Mouse (Mus musculus) induced T-regulatory cell, adult 2 months (primary cell): ENCODE measurements around the gene Atp11a.

Experiments used
- DNase-seq: peaks from one replicate; pipeline ENCODE4 v3.0.0-alpha.2; 2012; ENCODE audit warnings: low read depth

The Atp11a gene

DNA sequence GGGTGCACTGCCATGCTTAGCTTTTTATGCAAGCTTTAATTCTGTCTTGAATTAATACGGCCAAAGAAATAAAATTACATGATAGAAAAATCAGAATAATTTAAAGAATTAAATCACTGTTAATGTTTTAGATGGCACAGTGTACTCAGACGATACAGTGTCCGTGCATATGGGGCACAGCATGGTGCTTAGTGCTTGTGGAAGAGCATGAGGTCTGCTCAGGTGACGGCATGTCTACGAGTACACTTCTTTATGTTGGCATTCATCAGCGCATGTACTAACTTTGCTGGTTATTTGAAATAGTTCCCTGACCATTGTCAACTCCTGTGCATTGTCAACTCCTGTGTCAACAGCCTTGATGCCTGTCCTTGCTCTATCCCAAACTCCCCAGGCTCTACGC is 12.5 kb downstream of the Atp11a start:
- DNase-seq, result no peak

DNA sequence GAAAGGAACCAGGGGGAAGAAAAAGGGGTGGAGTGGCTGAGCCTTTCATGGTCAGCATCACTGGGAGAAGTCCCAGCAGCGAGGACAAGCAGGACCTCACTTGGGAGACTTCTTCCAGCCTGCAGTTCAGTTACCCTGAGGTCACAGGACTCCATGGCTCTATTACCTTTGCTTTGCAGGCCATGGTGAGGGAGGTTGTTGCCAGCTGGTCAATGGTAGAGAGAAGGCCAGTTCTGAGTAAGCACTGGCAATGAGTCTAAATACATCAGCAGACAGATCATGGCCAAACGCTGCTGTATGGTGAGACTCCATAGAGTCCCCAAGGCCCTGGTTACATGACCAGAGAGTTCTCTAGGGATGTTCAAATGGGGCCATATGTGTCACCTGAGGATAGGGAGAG is 15.5 kb downstream of the Atp11a start:
- no peak for DNase-seq

DNA sequence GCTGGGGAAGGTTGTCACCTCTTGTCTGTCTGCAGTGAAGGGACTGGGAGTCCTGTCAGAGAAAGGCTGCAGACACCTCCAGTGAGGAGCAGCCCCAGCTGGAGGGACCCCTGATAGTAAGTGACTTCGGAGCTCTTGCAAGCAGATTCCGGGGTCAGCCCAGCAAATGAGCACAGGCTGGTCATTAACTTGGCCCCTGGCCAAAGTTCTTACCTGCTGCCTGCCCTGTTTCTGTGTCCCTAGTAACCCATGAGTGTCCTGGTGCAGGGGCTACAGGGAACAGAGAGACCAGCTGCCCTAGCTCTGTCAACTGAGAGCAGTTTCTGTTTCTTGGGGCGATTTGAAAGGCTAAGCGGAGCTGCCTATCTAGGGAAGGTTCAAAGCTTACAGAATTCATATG is 17.1 kb downstream of the Atp11a start:
- no peak for DNase-seq

DNA sequence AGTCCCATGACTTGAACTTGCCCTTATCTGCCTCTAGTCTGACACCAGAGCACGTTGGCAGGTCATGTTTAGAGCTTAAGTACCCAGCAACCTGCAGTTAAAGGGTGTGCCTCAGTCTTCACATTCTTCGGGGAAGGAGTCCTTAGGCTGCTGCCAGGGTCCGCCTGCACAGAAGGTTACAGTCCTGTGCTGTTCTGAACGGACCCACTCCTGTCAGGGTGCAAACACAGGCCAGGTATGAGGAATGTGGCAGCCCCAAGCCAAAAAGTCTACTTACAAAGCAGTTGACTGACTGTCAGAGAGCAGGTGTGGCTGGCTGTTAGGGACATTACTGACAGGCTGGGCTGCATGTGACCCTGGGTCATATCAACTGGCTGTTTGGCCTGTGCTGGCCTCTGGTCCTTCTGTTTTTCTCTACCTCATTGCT is 18.1 kb downstream of the Atp11a start:
- DNase-seq, result no peak

DNA sequence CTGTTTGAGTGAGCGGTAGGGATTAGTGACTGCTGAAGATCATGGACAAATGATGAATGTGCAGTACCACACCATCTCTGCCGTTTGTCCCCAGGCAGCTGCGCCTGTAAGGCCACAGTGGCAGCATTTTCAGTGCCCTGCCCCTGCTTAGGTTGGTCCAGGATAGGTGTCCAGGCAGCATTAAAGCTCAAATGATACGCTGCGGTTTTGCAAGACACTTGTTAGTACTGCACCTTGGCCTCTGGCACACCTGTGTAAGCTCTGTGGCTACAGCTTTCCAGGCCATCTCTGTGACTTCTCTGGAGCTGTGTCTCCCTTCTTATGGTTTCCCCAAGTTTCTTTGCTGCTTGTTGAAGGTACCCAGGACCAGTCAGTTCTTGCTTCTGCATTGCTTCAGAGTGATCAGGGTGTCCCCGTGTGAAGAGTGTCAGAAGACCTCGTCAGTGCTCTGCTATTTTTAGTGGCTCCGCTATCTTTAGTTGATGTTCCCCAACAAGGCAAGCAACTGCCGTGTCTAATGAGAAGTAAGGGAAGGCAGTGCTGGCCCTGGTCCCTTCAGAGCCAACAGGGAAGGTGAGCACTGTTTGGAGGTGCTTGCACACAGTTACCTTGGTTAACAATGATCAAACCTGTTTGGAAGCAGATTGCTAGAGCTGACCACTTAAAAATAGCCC is 18.6 kb downstream of the Atp11a start:
- no peak for DNase-seq

DNA sequence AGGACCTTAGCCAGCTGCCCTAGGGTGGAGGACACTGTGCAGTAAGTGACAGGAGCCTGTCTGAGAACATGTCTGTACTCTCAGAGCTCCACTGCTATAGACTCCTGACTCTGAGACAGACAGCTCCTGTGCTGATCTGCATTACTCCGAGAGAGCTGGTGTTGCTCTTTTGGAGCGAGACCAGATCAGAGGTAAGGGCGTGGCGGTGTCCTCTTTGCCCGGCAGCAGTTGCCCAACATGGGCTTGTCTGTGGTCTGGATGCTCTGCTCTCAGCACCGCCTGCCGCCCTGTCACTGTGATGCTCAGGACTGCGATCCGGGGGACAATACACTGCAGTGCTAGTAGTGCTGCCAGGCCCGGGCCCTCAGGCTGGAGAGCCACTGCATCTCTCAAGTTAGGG is 19.4 kb downstream of the Atp11a start:
- no peak for DNase-seq

DNA sequence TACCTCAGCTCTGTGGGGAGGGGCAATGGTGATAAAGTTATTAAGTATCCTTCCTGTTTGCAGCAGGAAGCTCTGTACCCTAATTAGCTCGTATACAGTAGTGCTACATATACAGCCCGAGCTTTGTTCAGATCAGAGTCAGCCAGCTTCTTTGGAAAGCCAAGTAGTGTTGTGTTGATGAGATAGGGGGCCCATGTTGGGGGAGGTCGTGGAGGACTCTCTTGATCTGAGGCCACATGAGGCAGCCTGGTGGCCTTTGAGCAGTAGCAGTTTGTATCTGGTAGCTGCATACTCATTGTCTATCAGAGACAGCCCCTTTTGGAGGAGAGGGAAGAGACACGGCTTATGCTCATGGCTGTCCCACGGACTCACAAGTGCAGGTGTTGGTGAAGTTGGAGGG is 20.4 kb downstream of the Atp11a start:
- no peak for DNase-seq

DNA sequence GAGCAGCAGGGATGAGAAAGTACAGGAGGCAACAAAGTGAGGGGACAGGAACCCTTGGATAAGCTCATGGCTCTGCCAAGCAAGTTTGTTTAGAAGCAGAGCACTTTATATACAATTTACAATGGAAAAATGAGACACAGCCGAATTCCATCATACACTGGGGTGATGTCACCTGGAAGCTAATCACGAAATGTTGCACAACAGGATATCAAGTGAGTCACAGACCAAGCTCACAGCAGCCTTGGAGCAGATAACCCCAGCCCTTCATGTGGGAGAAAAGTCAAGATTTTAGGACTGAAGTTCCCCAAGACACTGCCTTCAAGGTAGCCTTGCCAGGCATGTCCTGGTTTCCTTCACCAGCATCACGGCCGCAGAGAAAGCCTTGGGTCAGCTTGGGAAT is 22.7 kb downstream of the Atp11a start:
- DNase-seq, result no peak

DNA sequence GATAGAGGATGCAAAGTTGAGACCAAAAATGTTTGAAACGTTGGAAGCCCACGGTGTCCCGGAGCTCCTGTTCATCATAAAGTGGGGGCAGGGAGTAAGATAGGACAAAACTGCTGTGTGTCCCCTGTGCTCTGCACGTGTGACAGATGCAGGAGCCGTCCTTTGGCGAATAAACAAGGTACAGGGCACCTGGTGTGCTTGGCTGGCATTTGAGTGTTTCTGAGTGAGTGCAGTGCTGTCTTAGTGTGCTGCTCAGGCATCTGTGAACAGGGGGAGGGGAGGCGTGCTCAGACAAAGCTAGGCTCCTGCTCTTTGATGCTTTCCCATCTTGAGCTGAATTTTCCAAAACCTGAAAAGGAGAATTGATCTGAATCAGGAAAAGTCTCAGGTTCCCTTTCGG is 28.7 kb downstream of the Atp11a start:
- DNase-seq, result no peak

DNA sequence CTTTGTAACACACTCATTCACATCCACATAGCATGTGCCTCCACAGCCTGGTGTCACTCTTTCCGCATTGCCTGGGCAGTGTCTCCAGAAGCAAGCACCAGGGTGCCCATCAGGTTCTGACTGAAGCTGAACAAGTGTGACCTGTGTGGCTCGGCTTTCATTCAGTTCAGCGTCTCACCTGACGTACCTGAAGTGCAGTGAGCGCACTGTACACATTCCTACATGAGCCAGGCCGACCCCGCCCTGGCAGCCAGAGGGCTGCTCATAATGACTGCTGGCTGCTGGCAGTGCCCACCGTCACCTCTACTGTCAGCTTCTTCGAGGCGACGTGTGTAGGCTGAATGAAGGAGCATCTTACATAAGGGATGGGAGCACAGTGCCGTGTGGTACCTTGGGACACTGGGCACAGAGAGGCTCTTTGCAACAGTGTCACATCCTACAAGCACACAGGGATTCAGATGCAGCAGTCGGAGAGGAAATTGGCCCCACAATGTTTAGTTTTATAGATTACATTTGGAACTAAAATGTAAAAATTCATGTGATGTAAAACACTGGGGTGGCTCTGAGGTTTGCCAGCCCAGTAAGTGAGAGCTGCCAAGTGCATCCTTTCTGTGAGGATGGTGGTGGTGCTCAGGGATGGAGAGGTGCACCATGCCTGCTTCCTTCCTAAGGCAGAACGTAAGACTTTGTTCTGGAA is 29.6 kb downstream of the Atp11a start:
- no peak for DNase-seq

DNA sequence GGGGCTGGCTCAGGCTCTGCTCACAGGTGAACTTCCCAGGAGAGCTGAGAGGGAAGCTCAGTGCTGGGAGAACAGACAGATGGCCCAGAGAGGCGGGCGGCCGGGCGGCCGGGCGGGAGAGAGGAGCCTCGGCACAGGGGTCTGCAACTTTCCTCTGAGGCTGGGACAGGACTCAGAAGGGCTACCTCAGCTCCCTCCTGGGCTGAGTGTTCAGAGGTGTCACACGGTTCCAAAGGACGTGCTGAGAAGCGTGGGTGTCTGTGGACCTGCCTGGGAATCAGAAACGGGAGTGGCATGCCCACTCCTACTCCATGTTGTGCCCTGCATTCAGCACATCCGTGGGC is 30.1 kb downstream of the Atp11a start:
- no peak for DNase-seq

DNA sequence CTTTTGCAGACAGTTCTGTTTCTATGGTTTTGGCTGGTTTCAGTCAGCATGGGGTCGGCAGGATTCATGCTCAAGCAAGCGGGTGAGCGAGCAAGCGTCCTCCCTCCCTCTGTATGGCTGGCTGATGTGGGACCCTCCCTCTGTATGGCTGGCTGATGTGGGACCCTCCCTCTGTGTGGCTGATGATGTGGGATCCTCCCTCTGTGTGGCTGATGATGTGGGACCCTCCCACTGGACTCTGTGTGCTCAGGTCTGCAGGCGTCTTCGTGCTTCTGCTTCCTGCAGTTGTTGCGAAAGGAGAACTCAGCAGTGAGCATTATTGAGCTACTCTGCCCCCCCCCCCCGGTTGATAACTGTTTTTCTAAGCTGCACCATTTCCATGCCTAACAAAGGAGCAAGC is 30.6 kb downstream of the Atp11a start:
- no peak for DNase-seq

DNA sequence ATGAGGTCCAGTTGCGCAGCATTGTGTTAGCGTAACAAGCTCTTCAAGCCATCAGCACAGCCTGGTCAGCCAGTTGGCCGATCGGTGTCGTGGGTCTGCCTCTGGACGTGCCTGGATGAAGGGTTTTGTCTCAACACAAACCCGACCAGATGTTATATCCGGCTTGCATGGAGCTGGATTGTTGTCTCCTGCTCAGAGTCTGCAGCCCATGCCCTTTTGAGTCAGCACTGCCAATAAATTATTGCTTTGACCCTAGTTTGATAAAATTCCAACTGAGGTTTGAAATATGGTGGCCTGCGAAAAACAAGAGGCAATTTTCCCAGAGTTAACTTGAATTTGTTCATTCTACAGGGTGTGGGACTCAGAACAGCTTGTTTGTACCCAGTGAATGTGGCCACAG is 31.9 kb downstream of the Atp11a start:
- DNase-seq, result no peak

DNA sequence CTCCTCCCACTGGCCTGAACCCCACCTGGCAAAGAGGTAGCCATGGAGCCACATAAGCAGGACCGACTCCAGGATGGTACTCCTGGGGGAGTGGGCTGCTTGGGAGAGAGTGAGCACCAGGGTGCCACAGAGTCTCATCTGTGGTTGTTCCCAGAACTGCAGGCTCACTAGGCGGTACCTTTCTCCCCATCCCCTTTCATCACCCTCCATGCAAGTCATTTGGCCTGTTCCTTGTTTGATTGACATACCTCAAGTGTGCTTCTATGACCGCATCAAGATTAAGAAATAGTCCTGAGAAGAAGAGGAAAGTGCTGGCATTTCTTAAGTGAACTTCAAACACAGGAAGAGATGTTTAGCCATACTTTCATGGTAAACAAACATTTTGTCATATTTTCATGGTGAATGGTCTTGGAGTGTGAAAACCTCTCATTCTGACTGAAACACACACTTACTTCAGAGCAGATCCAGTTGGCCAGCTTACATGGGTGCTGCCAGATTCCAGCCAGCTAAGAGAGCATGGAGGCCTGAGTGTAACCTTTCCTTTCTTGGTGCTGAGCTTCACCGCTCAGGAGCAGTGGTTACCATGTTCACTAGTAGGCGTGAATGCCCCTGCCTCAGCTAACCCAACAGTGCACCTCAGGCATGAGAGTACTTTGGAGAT is 38.3 kb downstream of the Atp11a start:
- DNase-seq, result no peak

DNA sequence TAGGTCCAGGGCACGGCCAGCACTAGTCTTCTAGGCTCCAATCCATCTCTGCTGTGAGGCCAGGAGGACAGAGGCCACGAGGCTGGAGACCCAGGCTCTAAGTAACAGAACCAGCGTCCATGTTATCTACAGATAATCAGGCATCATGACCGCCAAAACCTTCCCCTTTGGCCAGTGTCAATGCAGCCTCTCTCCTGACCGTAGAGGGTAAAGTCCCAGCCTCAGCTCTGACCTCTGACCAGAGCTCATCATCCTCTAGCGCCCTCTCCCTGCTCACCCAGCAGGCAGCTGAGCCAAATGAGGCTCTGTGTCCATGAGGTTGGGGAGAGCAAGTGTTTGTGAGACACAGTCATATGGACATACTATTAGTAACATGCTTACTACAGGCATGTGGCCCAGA is 42.3 kb downstream of the Atp11a start:
- DNase-seq, result no peak

DNA sequence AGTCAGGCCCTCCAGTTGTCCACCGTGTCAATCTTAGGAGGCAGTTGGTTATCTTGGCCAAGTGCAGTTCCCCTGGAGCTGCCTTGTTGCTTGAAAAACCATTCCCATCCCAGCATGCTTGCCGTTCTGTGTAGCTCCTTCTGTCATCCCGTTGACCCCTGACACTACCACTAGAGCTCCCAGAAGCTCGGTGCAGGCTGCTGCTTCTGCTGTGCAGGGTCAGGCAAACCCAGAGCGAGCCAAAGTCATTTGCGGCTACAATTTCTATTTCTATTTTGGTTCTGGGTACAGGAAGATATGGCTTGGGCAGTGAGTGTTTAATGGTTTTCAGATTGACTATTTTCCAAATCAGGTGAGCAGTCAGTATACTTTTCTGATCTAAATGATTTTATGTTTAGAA is 43.0 kb downstream of the Atp11a start:
- DNase-seq, result no peak

DNA sequence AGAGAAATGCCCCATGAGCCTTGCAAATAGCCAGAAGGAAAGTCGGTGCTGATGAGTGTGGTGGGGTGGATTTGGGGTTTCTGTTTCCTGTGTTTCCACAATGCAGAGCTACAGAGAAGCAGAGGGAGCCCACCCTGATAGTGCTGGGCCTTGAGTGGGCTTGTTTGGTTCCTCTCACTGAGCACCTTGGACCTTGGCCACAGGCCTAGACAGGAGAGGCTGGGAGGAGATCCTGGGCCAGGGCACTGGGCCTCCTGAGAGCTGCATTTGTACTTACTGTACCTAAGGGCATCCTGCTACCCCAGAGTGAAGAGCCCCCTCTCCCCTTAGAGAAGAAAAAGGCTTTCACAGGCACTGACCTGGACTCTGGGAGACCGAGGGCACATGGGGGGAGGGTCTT is 43.4 kb downstream of the Atp11a start:
- no peak for DNase-seq

DNA sequence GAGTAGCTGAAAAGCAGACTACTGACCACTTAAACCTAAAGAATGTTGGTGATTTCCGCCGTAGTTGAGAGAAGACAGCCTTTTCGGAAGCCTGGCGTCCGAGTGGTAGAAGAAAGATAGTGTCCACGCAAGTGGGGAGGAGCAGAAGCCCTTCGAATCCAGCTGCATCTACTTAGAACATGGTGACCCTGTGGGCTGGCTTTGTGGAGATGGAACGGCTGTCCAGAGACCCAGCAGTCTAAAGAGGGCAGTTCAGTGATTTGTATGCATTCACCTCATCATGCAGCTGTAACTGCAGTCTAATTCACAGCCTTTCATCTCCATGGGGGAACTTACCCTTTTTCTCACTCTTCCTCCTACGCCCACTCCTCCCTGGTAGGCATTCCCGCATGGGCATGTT is 44.8 kb downstream of the Atp11a start:
- DNase-seq, result no peak

DNA sequence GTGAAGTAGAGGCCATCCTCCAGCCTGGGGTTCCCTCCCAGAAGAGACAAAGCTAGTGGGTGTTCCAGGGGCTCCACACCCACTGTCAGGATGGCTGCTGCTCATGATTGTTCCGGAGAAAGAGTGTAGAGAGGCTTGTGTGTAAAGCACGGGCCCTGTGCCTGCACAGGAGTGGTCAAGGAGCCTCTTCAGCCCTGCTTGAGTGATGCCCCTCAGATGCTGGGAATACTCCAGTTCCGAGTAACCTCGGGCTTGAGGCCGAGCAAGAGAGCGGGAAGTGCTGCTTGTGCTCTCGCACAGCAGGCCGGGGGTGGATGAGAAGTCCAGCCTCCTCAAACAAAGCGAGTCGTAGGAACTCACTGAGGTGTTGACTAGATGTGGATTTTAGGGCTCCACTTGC is 46.3 kb downstream of the Atp11a start:
- DNase-seq, result no peak

DNA sequence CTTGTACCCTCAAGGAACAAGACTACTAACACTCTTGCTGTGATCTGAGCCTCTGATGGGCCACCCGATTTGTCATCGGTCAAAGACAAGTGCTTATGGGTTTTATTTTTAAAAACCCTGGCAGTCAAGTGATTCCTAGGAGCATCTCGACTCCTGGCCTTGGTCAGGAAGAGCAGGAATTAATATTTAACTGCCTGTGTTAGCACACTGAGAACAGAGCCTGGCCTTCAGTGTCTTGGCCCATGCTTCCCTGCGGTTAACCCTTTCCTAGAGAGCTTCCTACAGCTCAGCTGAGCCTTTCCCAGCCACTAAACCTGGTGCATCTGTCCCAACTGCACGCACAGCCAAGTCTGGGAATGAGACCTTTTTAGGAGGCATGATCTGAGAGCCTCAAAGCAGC is 48.1 kb downstream of the Atp11a start:
- DNase-seq, result no peak

DNA sequence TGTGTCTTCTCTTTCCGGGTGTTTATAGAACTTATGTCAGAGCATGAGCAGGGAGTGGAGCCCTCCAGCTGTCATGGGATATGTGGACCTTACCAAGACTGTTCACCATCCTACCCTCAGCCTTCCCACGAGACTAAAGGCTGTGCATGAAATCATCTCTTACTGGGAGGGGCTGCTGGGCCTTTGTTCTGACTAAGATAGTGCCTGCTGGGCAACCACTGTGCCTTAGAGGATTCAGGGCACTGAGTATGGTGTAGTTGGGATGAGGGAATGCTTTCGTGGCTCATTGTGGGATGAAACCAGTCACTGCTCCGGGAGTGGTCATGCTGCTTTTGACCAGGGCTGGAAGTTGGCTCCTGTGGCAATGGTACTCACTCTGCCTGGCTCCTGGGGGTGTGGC is 48.8 kb downstream of the Atp11a start:
- DNase-seq, result no peak

DNA sequence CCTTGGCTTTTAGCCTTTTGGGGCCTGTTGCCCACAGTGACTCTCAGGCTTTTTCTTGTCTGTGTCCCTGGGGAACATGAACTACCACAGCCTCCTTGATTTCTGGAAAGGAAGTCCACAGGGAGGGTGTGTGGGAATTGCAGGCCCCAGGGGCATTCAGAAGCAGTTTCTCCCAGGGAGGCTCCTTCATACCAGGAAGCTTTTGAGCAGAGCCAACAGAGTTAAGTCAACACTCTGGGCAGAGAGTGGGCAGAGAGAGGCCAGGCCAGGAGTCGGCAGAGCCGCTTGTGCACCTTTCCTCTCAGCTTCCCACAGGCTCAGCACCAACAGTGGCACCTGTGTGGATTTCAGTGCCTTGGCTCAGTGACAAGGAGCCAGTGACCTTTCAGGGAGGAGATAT is 51.2 kb downstream of the Atp11a start:
- no peak for DNase-seq

DNA sequence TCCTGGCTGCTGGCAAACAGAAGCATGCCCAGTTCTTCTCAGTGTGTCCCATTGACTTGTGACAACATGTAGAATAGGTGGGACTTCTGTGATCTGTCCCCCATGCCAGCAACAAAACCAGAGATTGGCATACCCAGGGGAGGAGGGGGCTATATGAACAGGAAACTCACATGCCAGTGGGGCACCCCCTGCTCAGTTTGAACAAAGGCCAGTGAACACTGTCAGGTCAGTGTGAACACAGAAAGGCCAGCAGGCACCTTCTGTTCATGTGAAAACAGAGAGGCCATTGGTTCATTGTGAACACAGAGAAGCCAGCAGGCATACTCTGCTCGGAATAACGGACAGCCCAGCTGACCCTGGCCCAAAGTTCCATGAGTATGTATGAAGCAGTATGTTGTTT is 52.7 kb downstream of the Atp11a start:
- no peak for DNase-seq

DNA sequence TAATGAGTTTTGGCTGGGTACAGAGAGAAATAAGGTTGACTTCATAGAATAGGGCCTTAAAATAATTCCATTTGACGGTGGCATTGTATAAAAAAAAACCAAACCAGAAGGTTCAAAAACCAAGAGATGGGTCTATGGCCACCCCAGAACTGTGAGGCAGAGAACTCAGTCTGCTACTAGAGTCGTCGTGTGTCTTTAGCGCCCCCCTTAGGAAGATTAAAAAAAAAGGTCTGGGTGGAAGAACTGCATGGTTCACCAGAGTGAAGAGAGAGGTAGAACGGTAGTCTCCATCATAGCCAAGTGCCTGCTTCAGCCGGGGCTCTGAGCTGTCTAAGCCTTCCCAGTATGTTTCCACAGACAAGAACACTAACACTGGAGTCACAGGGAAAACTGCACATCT is 54.4 kb downstream of the Atp11a start:
- peak; percentile 6 for DNase-seq
